ENCODE assay signal across 9 mouse cellular contexts in the genomic region with DNA sequence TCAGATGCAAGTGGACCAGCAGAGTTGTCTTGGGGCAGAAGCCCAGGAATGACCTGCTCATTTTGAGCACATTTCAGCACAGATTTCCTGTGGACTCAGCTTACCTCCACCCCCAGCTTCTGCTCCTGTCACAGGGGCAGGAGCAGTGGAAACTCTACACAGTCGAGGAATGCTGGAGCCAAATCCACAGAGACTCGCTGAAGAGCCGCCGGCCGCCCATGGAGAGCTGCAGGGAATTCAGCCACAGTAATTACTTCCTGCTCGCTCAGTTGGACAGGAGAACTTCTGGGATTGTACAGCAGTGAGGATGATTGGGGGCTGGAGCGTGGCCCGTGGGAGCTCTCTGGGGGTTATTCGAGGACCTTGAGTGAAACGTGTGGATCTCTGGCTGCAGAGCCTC. TPM values are rescaled to one million over a fixed set of nuclear protein-coding genes. Genes with fewer than 3 reads are reported as not detected.
DNase-seq lines count a peak whose midpoint lies in the region; ATAC-seq and TF ChIP-seq lines count a peak whose summit lies in the region.
"Had no signal": no experiment of that assay in that cellular context is flagged by ENCODE, and none has a peak within 500 bp of the region (broad histone marks: within the 10 kb centered on the region; RNA-seq: fewer than 3 reads in every experiment).

No protein-coding gene starts in this region.

- peak overlapping the region; percentile 93 for H3K4me2 ChIP-seq in lung, embryonic 15.5 days
- peak overlapping the region; percentile 99 for H3K4me2 ChIP-seq in embryonic facial prominence, embryonic 13.5 days
- peak overlapping the region; percentile 11; the same call in 1 of the 2 replicates for H3K4me2 ChIP-seq in heart, postnatal 0 days (ENCODE audit: low read depth, low read length)

- no peaks in the 10 kb centered on the region for H3K36me3 ChIP-seq in lung, embryonic 15.5 days
- peaks cover 3% of the 10 kb centered on the region; the same call in 1 of the 2 replicates for H3K36me3 ChIP-seq in embryonic facial prominence, embryonic 13.5 days
- H3K36me3 ChIP-seq in heart, postnatal 0 days (replicated peaks; ENCODE audit: control insufficient read depth, insufficient read depth, low read length): no peaks in the 10 kb centered on the region

- no peak for TF ChIP-seq EP300 in heart, postnatal 0 days (IDR thresholded peaks at IDR 0.05; ENCODE audit: low read depth)

- H3K27ac ChIP-seq in lung, embryonic 15.5 days: peak overlapping the region; percentile 61; the same call in 1 of the 2 replicates
- peak overlapping the region; percentile 22 for H3K27ac ChIP-seq in embryonic facial prominence, embryonic 13.5 days
- H3K27ac ChIP-seq in heart, postnatal 0 days (ENCODE audit: low read depth): no peak overlapping the region

- ATAC-seq in lung, embryonic 15.5 days (ENCODE audit: borderline replicate concordance, extremely low read depth, low FRiP score, low TSS enrichment): no peak
- no peak for ATAC-seq in embryonic facial prominence, embryonic 13.5 days (ENCODE audit: insufficient number of reproducible peaks, insufficient read depth, low FRiP score, low TSS enrichment, low read depth)
- no peak for ATAC-seq in heart, postnatal 0 days (ENCODE audit: insufficient read depth, low read depth)
- ATAC-seq in megakaryocyte progenitor cell, adult 5-6 weeks (replicated peaks; ENCODE audit: poor library complexity): no peak

- H3K4me1 ChIP-seq in lung, embryonic 15.5 days: peaks cover 80% of the 10 kb centered on the region
- H3K4me1 ChIP-seq in embryonic facial prominence, embryonic 13.5 days: peaks cover 83% of the 10 kb centered on the region
- peaks cover 26% of the 10 kb centered on the region for H3K4me1 ChIP-seq in heart, postnatal 0 days (ENCODE audit: control insufficient read depth, insufficient read depth)

- WGBS in lung, embryonic 15.5 days: 10% methylated on average over 10 of the region's 10 CpGs
- WGBS in embryonic facial prominence, embryonic 13.5 days: 9% methylated on average over 10 of the region's 10 CpGs
- 35% methylated on average over 10 of the region's 10 CpGs for WGBS in heart, postnatal 0 days

- no peak overlapping the region for H3K9ac ChIP-seq in lung, embryonic 15.5 days
- peak overlapping the region; percentile 18; the same call in 1 of the 2 replicates for H3K9ac ChIP-seq in embryonic facial prominence, embryonic 13.5 days
- no peak overlapping the region for H3K9ac ChIP-seq in heart, postnatal 0 days (replicated peaks; ENCODE audit: low read depth, low read length)

- H3K9me3 ChIP-seq in lung, embryonic 15.5 days: no peaks in the 10 kb centered on the region
- no peaks in the 10 kb centered on the region for H3K9me3 ChIP-seq in embryonic facial prominence, embryonic 13.5 days
- no peaks in the 10 kb centered on the region for H3K9me3 ChIP-seq in heart, postnatal 0 days (replicated peaks; ENCODE audit: control insufficient read depth, low read length)

- TF ChIP-seq CTCF in heart, postnatal 0 days (IDR thresholded peaks at IDR 0.05; ENCODE audit: low read depth): no peak

- peak overlapping the region; percentile 51 for H3K4me3 ChIP-seq in lung, embryonic 15.5 days
- H3K4me3 ChIP-seq in embryonic facial prominence, embryonic 13.5 days: no peak overlapping the region
- no peak overlapping the region for H3K4me3 ChIP-seq in heart, postnatal 0 days (ENCODE audit: low read depth, low read length)

- H3K27me3 ChIP-seq in lung, embryonic 15.5 days: no peaks in the 10 kb centered on the region
- no peaks in the 10 kb centered on the region for H3K27me3 ChIP-seq in embryonic facial prominence, embryonic 13.5 days
- peaks cover 31% of the 10 kb centered on the region for H3K27me3 ChIP-seq in heart, postnatal 0 days (ENCODE audit: control insufficient read depth, insufficient read depth, low read length)

- no peak for DNase-seq in lung, adult 18-20 months
- no peak for DNase-seq in heart, postnatal 0 days (ENCODE audit: low spot score)
- peak; percentile 27 for DNase-seq in retina, postnatal 1 day
- DNase-seq in adrenal gland, postnatal 14 days: no peak
- no peak for DNase-seq in cerebellum, adult 11-12 months
- DNase-seq: thymus, postnatal 4 days had no signal

RNA-seq across cellular contexts. Expression of gene Tgfbi, which starts 3.0 kb away (rescaled TPM):
- polyA plus RNA-seq in lung, embryonic 15.5 days (2015; fragmentation: Nextera tagmentation; extraction: Ambion mirVana): 189 TPM in 2 replicates
- 68.8 TPM in 2 replicates for polyA plus RNA-seq in embryonic facial prominence, embryonic 13.5 days (2015; fragmentation: Nextera tagmentation; extraction: Ambion mirVana)
- total RNA-seq in heart, postnatal 0 days (2014; rRNA removed; ENCODE audit: low replicate concordance): 31.3 and 43.1 TPM in 2 replicates
- polyA plus RNA-seq in heart, postnatal 0 days (2015; fragmentation: Nextera tagmentation; extraction: Ambion mirVana): 23.1 and 24.3 TPM in 2 replicates
- total RNA-seq in megakaryocyte progenitor cell, adult 5-6 weeks (2015): 8.4 and 10.1 TPM in 2 replicates
- 15.4 and 15.7 TPM in 2 replicates for total RNA-seq in megakaryocyte progenitor cell, adult 5-6 weeks (2017)
- 40.1 and 59.6 TPM in 2 replicates for total RNA-seq in adrenal gland, postnatal 14 days (2021)

Comparison
In these comparisons a context has a peak if more than half of its experiments do, and no peak if none do; other contexts are left out.
1. H3K4me2 ChIP-seq: peak in every context shown above with its lines; median percentile 99 in embryonic facial prominence, embryonic 13.5 days; 93 in lung, embryonic 15.5 days; 11 in heart, postnatal 0 days.